Mouse (Mus musculus): ENCODE measurements around the gene Gm7075. TPM values are rescaled to one million over a fixed set of nuclear protein-coding genes. Genes with fewer than 3 reads are reported as not detected.
"Not testable (repeated sequence)": the region's sequence is repeated elsewhere in the genome, so short reads cannot be mapped to it uniquely, and the experiment has no call there.

Gm7075 gene
- total RNA-seq, 2 experiments from 2014 or later: not detected

GRCm38 (mm10) chr10:63423591-63424474 lies 2.2 kb upstream of the Gm7075 start:
- no peak for DNase-seq (ENCODE audit: low spot score in 2 of 2)

- DNase-seq (ENCODE audit: low spot score in 2 of 2): no peak
These were observed 1.1 kb upstream of the Gm7075 start for GRCm38 (mm10) chr10:63422736-63422992.

- DNase-seq (ENCODE audit: low spot score in 2 of 2): no peak
These were observed 4.5 kb downstream of the Gm7075 start for GRCm38 (mm10) chr10:63417061-63417460.

DNA sequence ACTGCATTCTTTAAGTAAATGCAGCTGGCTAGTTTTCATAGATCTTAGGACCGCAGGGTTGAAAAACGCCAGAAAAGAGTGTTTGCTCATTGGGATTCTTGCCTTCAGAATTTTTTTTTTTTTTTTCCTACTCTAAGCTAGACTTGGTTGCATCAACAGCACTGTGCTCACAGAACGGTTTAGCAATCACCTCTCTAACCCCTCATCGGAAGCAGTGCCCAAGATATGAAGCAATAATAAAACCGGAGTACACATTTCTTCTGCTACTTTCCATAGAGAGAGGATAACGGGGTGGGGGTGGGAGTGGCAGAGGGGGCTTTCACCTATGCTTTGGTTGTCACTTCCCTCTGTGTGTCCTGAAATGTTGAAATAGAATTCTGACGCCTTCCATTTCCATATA lies 5.7 kb downstream of the Gm7075 start:
- no peak for DNase-seq (ENCODE audit: low spot score in 2 of 2)

DNA sequence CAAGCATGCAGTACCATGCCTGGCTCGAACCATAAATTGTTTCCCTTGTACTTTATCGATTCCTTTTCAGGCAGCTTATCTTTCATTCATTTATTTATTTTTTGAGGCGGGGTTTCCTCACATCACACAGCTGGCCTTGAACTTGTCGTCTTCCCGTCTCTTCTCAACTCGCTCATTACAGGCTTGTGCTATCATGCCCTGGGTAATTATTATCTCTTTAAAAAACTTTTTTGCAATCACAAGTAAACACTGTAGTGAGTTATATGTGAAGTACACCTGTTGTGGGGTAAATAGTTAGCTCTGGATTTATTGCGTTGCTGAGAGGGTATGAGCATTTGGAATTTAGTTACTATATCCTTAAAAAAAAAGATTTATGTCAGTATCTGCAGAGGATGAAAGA lies 6.3 kb downstream of the Gm7075 start:
- no peak for DNase-seq (ENCODE audit: low spot score in 2 of 2)

GRCm38 (mm10) chr10:63412756-63413155 lies 8.8 kb downstream of the Gm7075 start:
- DNase-seq (ENCODE audit: low spot score in 2 of 2): no peak

DNA sequence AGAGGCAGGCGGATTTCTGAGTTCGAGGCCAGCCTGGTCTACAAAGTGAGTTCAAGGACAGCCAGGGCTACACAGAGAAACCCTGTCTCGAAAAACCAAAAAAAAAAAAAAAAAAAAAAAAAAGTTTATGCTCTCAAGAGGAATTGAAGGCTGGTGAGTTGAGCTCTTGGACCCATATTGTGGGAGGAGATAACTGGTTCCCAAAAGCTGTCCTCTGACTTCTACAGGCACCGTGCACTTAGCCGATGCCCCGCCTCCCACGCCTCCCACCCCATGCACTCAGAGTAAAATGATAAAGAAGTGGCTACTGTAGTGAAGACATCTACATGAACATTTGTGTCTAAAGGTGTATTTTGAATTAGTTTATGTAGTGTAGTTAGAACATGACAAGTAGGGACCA lies 9.9 kb downstream of the Gm7075 start:
- not testable (repeated sequence) for DNase-seq (ENCODE audit: low spot score in 2 of 2)

GRCm38 (mm10) chr10:63410162-63410956 lies 11.2 kb downstream of the Gm7075 start:
- DNase-seq (ENCODE audit: low spot score in 2 of 2): no peak

DNA sequence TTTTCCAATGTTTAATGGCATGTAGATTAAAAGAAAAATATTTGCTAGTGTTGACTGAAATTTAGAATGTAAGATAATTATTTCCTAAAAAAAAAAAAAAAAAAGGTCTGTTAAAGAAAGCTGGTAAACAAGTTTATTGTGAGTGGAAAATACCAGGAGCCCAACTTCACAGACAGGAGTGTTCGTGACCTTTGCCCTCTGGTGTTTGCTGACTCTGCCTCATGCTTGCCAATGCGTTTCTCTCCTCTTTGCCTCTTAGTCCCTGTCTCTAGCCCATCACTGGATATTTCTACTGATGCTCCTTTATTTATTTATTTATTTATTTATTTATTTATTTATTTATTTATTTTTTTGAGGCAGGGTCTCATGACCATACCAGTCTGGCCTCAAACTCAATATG lies 18.0 kb downstream of the Gm7075 start:
- DNase-seq (ENCODE audit: low spot score in 2 of 2): no peak

- no peak for DNase-seq (ENCODE audit: low spot score in 2 of 2)
These were observed 18.7 kb downstream of the Gm7075 start for GRCm38 (mm10) chr10:63402731-63403504.

DNA sequence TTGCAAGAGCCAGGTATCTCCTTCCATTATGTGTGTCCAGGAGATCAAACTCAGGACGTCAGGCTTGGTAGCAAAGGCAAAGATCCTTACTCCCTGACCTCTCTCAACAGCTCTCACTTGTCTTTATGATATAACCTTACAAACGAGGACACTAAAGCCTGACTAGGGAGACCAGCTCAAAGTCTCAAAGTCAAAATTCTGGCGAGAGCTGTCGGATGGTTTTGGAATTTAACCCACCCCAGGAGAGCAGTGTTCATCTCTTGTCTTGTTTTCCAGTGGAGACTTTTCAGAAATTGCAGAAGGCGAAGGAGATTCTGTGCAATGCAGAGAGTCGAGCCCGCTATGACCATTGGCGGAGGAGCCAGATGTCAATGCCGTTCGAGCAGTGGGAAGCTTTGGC lies 24.6 kb downstream of the Gm7075 start:
- DNase-seq (ENCODE audit: low spot score in 2 of 2): no peak

- no peak for DNase-seq (ENCODE audit: low spot score in 2 of 2)
These were observed 32.6 kb downstream of the Gm7075 start for GRCm38 (mm10) chr10:63388948-63389347.

DNA sequence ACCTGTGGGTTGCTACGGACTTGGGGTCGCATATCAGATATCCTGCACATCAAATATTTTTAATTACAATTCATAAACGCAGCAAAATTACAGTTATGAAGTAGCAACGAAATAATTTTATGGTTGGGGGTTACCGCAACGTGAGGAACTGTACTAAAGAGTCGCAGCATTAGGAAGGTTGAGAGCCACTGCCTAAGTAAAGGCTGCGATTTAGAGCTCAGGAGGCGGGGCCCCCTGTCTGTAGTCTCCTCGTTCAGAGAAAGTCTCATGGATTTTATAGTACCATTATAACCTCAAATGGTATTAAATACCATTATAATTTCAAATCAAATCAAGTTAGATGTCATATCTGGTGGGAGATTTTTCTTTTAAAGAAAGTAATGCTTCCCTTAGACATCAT lies 34.6 kb downstream of the Gm7075 start:
- DNase-seq (ENCODE audit: low spot score in 2 of 2): no peak

GRCm38 (mm10) chr10:63386444-63386843 lies 35.1 kb downstream of the Gm7075 start:
- DNase-seq (ENCODE audit: low spot score in 2 of 2): peak; percentile 68 to 69

- DNase-seq (ENCODE audit: low spot score in 2 of 2): not testable (repeated sequence)
These were observed 35.7 kb downstream of the Gm7075 start for GRCm38 (mm10) chr10:63385897-63386296.

DNA sequence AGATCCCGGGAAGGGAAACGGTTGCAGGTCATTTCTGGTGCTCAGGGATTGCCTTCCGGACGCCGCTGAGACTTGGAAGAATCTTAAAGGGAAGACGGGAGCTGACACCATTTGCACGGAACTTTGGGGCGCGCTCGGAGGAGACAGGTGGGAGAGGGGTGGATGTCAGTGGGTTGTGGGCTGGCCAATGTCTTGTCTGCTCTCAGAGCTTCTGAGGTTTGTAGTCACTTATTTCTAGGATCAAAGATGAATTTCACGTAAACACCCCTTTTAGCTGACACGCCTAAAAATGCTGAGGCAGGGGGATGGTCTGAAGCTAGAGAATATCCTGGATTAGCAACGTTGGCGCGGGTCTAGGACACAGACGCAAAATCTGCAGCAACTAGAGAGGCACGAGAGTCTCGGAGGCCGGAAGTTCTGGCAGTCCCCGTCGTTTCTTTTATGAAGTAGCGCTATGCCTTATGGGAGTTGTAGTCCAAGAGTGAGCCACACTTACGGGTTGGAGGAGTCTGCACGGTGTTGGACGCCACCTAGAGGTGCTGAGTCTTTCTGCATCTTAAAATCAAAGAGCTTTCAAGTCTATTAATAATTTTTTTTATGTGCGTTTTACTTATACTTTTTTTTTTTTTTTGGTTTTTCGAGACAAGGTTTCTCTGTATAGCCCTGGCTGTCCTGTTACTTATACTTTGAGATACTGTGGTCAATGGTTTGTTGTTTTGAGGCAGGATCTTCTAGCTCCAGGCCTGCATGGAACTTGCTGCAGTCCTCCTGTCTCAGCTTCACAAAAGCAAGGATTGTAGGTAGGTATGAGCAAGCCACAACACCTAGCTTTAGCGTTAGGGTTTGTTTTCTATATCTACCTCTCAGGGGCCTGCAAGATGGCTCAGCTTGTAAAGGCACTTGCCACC lies 39.0 kb downstream of the Gm7075 start, which contains the start of gene Dnajc12:
Gene Dnajc12 (plus strand): TSS at position 72 of the 908 bp plus-strand sequence.
- peak; percentile 42 to 51 for DNase-seq (ENCODE audit: low spot score in 2 of 2)

DNA sequence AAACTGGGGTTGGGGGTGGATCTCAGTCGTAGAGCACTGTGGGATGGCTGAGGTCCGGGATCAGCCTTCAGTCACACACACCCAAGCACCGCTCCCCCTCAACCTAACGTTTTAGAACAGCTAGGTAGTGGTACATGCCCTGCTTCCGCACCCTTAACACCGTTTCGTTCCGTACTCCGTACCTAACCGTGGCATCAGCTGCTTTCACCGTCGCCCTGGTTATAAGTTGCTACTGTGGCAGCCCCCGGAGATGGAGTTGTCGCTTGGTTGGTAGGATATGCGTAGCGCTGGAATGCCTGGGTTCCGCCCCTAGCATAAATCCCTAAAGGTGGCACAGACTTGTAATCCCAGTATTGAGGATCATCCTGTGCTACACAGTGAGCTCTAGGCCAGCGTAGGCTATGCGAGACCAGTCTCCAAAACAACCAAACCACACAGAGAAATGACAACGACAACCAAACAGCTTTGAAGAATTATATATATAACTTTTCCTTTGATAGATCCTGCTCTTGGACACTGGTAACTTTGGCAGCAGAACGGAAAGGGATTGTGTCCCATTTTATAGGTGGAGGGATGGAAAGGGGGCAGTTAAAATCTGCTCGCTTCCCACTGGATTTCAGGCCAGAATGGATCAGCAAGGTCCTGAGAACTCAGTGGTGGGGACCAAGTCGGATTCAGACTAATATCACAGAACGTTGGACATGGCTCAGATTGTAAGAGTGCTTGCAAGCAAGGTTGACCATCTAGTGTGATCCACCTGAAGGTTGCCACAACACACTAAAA lies 39.9 kb downstream of the Gm7075 start, which contains the start of gene Sirt1:
Gene Sirt1 (minus strand): TSS at position 207 of the 783 bp plus-strand sequence.
- DNase-seq (ENCODE audit: low spot score in 2 of 2): peak in 1 of 2 experiments; percentile 19

DNA sequence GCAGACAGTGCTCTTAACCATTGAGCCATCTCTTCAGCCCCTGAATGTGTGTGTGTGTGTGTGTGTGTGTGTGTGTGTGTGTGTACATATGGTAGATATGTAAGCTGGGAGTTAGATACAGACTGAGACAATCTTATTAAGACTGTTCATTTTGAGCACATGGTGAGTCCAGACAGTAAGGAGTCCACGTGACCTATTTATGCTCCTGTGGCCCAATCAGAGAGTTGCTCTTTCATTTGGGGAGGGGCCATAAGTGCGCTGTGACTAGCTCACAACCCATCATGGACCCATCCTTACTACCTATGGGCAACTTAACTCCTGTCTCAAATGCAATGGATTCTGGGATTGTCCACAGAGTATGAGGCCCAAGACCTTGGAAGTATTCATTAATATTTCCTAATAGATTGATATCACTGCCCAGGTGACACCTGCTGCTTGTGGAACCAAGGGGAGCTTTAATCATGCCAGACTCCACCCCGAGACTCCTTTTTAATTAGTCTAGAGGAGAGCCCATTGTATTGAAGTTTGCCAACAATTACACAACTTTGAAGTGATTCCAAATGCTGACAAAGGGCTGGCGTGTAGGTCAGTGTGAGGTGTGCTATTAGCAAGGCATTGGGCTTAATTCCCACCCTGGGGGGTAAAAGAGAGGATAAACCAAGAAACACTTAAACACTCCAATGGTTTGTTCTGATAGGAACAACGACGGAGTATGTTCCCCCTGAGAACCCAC lies 42.5 kb downstream of the Gm7075 start:
- no peak for DNase-seq (ENCODE audit: low spot score in 2 of 2)

- peak; percentile 40 to 52 for DNase-seq (ENCODE audit: low spot score in 2 of 2)
These were observed 44.1 kb downstream of the Gm7075 start for GRCm38 (mm10) chr10:63377468-63377867.
